Mouse (Mus musculus): ENCODE measurements around the gene Uncx. TPM values are rescaled to one million over a fixed set of nuclear protein-coding genes. Genes with fewer than 3 reads are reported as not detected.

Uncx gene
- polyA plus RNA-seq, 1 experiment = not detected

- WGBS = 8% methylated on average over 5 of the region's 5 CpGs
- H3K4me3 ChIP-seq (ENCODE audit: low read depth, low read length) = no peak overlapping the region
- H3K4me1 ChIP-seq (ENCODE audit: control insufficient read depth, insufficient read depth, insufficient read length, low read length) = no peaks in the 10 kb centered on the region
- no peak overlapping the region for H3K27ac ChIP-seq (ENCODE audit: insufficient read depth, low read depth, low read length)
- H3K36me3 ChIP-seq (ENCODE audit: control insufficient read depth, insufficient read depth, low read length) = no peaks in the 10 kb centered on the region
- TF ChIP-seq POLR2A (IDR thresholded peaks at IDR 0.05; ENCODE audit: low read depth, low read length) (no peak), CTCF (IDR thresholded peaks at IDR 0.05; ENCODE audit: extremely low read depth, insufficient read length, insufficient replicate concordance, low read depth, low read length) (no peak)
- peaks cover 8% of the 10 kb centered on the region; the same call in 1 of the 2 replicates for H3K27me3 ChIP-seq (ENCODE audit: control insufficient read depth, insufficient read depth, low read length)
Observed at GRCm38 (mm10) chr5:139506207-139506606, 37.1 kb upstream of the Uncx start.

DNA sequence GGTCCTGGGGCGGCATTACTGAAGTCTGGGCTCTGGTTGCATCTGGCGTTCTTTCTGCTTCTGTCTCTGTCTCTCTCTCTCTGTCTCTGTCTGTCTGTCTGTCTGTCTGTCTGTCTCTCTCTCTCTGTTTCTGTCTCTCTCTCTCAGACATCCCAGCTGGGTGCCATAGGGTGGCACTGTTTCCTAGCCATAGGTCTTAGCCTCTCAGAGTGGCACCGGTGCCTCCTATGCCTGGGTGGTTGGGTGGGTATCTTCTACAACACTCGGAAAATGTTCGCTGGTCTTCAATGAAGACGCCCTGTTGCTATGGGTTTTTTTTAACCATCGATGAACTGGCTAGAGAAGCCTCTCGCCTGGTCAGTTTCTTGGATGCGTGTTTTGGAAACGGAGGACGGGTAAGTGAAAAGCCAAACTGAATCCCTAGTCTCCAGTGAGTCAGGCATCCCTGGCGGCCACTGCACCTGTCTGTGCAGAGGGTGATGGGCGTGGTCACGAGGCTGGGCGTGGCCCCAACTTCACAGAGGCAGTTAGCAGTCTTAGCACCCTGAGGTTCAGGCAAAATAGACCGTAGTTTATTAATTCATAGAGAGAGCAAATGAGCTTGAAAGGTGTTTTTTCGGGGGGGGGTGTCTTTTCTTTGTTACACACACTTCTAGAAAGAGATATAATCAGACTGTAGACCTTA is 32.5 kb upstream of the Uncx start:
- 10% methylated on average over 17 of the region's 17 CpGs for WGBS
- H3K4me3 ChIP-seq (ENCODE audit: low read depth, low read length) = no peak overlapping the region
- TF ChIP-seq POLR2A (IDR thresholded peaks at IDR 0.05; ENCODE audit: low read depth, low read length) = no peak
- peak; percentile 4; the same call in 1 of the 2 replicates for TF ChIP-seq CTCF (IDR thresholded peaks at IDR 0.05; ENCODE audit: extremely low read depth, insufficient read length, insufficient replicate concordance, low read depth, low read length)

DNA sequence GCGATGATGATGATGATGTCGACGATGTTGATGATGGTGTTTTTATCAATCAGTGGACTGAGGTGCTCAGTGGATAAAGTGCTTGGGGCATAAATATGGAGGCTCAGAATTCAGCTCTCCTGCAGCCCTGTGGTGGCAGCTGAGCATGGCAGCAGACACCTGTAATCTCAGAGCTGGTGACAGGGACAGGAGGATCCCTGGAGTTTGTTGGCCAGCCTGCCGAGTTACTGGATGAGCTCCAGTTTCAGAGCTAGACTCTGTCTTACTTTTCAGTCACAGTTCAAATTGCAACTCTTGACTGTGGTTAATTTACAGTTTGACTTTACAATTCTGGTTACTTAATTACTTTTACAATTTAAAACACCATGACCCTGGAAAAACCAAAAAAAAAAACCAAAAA is 31.1 kb upstream of the Uncx start:
- no peaks in the 10 kb centered on the region for H3K36me3 ChIP-seq (ENCODE audit: control insufficient read depth, insufficient read depth, low read length)
- H3K4me1 ChIP-seq (ENCODE audit: control insufficient read depth, insufficient read depth, insufficient read length, low read length) = no peaks in the 10 kb centered on the region; the same call in 1 of the 2 replicates
- H3K4me3 ChIP-seq (ENCODE audit: low read depth, low read length) = no peak overlapping the region
- no peak for TF ChIP-seq CTCF (IDR thresholded peaks at IDR 0.05; ENCODE audit: extremely low read depth, insufficient read length, insufficient replicate concordance, low read depth, low read length)
- TF ChIP-seq POLR2A (IDR thresholded peaks at IDR 0.05; ENCODE audit: low read depth, low read length) = no peak
- WGBS = 84% methylated on average over 4 of the region's 4 CpGs
- peaks cover 12% of the 10 kb centered on the region for H3K27me3 ChIP-seq (ENCODE audit: control insufficient read depth, insufficient read depth, low read length)
- no peak overlapping the region for H3K27ac ChIP-seq (ENCODE audit: insufficient read depth, low read depth, low read length)

More for the DNA sequence above, 32.5 kb upstream of the Uncx start:
- H3K4me1 ChIP-seq (ENCODE audit: control insufficient read depth, insufficient read depth, insufficient read length, low read length) = no peaks in the 10 kb centered on the region
- H3K36me3 ChIP-seq (ENCODE audit: control insufficient read depth, insufficient read depth, low read length) = no peaks in the 10 kb centered on the region
- no peak overlapping the region for H3K27ac ChIP-seq (ENCODE audit: insufficient read depth, low read depth, low read length)
- H3K27me3 ChIP-seq (ENCODE audit: control insufficient read depth, insufficient read depth, low read length) = peaks cover 12% of the 10 kb centered on the region

DNA sequence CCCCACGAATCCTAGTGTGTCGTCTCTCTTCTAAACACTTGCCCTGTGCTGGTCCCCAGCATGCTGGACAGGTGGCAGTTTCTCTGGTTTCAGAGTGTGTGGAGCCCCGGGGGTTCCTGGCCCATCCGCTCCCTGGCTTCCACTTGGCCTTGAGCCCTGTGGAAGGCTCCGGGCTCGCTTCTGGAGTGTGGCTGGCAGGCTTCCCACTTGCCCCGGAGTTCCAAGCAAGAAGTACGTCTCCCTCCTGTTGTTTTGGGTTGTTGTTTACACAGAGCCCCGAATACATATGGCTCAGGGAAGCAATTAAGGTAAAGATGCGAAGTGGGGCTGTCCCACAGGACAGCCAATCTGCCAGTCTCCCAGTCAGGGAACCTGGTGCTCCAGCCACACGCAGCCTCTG is 27.0 kb upstream of the Uncx start:
- Histone ChIP-seq H3K4me3 (ENCODE audit: low read depth, low read length) (no peak overlapping the region), H3K27me3 (ENCODE audit: control insufficient read depth, insufficient read depth, low read length) (peaks cover 4% of the 10 kb centered on the region), H3K27ac (ENCODE audit: insufficient read depth, low read depth, low read length) (no peak overlapping the region), H3K4me1 (ENCODE audit: control insufficient read depth, insufficient read depth, insufficient read length, low read length) (no peaks in the 10 kb centered on the region; the same call in 1 of the 2 replicates), H3K36me3 (ENCODE audit: control insufficient read depth, insufficient read depth, low read length) (no peaks in the 10 kb centered on the region)
- WGBS = 13% methylated on average over 11 of the region's 11 CpGs
- TF ChIP-seq POLR2A (IDR thresholded peaks at IDR 0.05; ENCODE audit: low read depth, low read length) (no peak), CTCF (IDR thresholded peaks at IDR 0.05; ENCODE audit: extremely low read depth, insufficient read length, insufficient replicate concordance, low read depth, low read length) (no peak)

GRCm38 (mm10) chr5:139520069-139520834 is 23.0 kb upstream of the Uncx start:
- Histone ChIP-seq H3K27me3 (ENCODE audit: control insufficient read depth, insufficient read depth, low read length) (no peaks in the 10 kb centered on the region; the same call in 1 of the 2 replicates), H3K4me3 (ENCODE audit: low read depth, low read length) (no peak overlapping the region), H3K36me3 (ENCODE audit: control insufficient read depth, insufficient read depth, low read length) (no peaks in the 10 kb centered on the region), H3K27ac (ENCODE audit: insufficient read depth, low read depth, low read length) (no peak overlapping the region), H3K4me1 (ENCODE audit: control insufficient read depth, insufficient read depth, insufficient read length, low read length) (peaks cover 1% of the 10 kb centered on the region; the same call in 1 of the 2 replicates)
- no peak for TF ChIP-seq CTCF (IDR thresholded peaks at IDR 0.05; ENCODE audit: extremely low read depth, insufficient read length, insufficient replicate concordance, low read depth, low read length)
- 43% methylated on average over 14 of the region's 14 CpGs for WGBS

DNA sequence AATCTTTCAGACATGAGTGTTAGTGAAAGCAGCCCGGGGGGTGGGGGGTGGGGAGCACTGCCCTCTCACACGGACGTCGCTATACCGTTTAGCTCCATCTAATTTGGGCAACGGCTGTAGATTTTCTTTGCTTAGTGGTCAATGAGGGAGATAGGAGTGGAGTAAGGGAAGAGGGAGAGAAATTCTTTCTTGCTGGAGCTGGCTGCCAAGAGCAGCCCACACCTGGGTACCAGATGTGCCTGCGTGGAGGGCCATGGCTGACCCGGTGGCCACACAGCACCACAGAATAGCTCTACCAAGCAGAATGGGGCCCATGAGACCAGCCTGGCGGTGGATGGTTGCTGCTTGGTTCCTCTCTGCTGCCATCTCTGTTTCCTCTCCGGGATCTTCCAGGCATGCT is 21.3 kb upstream of the Uncx start:
- 65% methylated on average over 10 of the region's 10 CpGs for WGBS
- TF ChIP-seq POLR2A (IDR thresholded peaks at IDR 0.05; ENCODE audit: low read depth, low read length) (no peak), CTCF (IDR thresholded peaks at IDR 0.05; ENCODE audit: extremely low read depth, insufficient read length, insufficient replicate concordance, low read depth, low read length) (no peak)
- Histone ChIP-seq H3K4me3 (ENCODE audit: low read depth, low read length) (no peak overlapping the region), H3K27ac (ENCODE audit: insufficient read depth, low read depth, low read length) (no peak overlapping the region), H3K36me3 (ENCODE audit: control insufficient read depth, insufficient read depth, low read length) (no peaks in the 10 kb centered on the region), H3K4me1 (ENCODE audit: control insufficient read depth, insufficient read depth, insufficient read length, low read length) (0 out of 2 replicates have a peak, but pooled peaks cover 2% of the 10 kb centered on the region), H3K27me3 (ENCODE audit: control insufficient read depth, insufficient read depth, low read length) (peaks cover 4% of the 10 kb centered on the region; the same call in 1 of the 2 replicates)

DNA sequence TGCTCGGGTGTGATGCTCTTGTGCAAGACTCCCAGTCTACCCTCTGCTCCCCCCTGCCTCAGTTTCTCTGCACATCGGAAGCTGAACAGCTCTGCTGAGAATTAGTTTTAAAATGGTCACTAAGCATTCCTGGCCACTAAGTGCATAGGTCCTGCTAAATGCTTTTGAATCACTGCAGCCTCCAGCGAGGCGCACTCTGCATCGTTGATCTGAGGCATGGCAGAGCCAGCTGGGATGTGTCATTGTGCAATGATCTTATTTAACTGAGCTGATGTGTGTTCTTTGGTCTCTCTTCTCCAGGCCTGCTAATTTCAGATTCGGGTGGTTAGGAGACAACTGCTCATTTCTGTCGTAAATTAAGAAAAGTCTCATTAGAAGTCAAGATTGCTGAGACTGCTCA is 14.4 kb upstream of the Uncx start:
- H3K27me3 ChIP-seq (ENCODE audit: control insufficient read depth, insufficient read depth, low read length) = peaks cover 8% of the 10 kb centered on the region

More for the DNA sequence above, 14.4 kb upstream of the Uncx start:
- TF ChIP-seq CTCF (IDR thresholded peaks at IDR 0.05; ENCODE audit: extremely low read depth, insufficient read length, insufficient replicate concordance, low read depth, low read length) = no peak
- TF ChIP-seq POLR2A (IDR thresholded peaks at IDR 0.05; ENCODE audit: low read depth, low read length) = no peak
- H3K36me3 ChIP-seq (ENCODE audit: control insufficient read depth, insufficient read depth, low read length) = no peaks in the 10 kb centered on the region
- no peak overlapping the region for H3K4me3 ChIP-seq (ENCODE audit: low read depth, low read length)
- 46% methylated on average over 7 of the region's 7 CpGs for WGBS
- no peak overlapping the region for H3K27ac ChIP-seq (ENCODE audit: insufficient read depth, low read depth, low read length)
- 0 out of 2 replicates have a peak, but pooled peaks cover 2% of the 10 kb centered on the region for H3K4me1 ChIP-seq (ENCODE audit: control insufficient read depth, insufficient read depth, insufficient read length, low read length)

Measured in small intestine, adult 2 months (tissue).